Mouse (Mus musculus) forebrain, embryonic 16.5 days (tissue): ENCODE measurements around the gene Myo1a. TPM values are rescaled to one million over a fixed set of nuclear protein-coding genes. Genes with fewer than 3 reads are reported as not detected.
A peak's percentile ranks its signal among the peaks of the same experiment; 100 is the strongest.
"Not testable (repeated sequence)": the region's sequence is repeated elsewhere in the genome, so short reads cannot be mapped to it uniquely, and the experiment has no call there.

ENCODE experiments used
- ATAC-seq: fragments of 200-750 bp; cut with Nextera tagmentation; 2 replicates; pipeline ENCODE4 v1.8.0; 2017; ENCODE audit warnings: mild to moderate bottlenecking, moderate library complexity
- H3K27ac ChIP-seq: fragments of 300-500 bp; sonication (generic); 2 replicates; pipeline ENCODE4 v1.5.1; 2014; ENCODE audit warnings: low read length, control low read depth
- H3K27me3 ChIP-seq: fragments of 300-500 bp; sonication (generic); replicated peaks from 2 replicates; pipeline ENCODE4 v1.6.1; 2014; ENCODE audit warnings: low read length; ENCODE audit not compliant: control insufficient read depth, insufficient read depth
- H3K36me3 ChIP-seq: fragments of 300-500 bp; sonication (generic); 2 replicates; pipeline ENCODE4 v1.6.1; 2014; ENCODE audit not compliant: control insufficient read depth, insufficient read depth
- H3K4me1 ChIP-seq: fragments of 300-500 bp; sonication (generic); replicated peaks from 2 replicates; pipeline ENCODE4 v1.6.1; 2014; ENCODE audit warnings: low read length; ENCODE audit not compliant: control insufficient read depth, insufficient read depth
- H3K4me2 ChIP-seq: fragments of 300-500 bp; sonication (generic); 2 replicates; pipeline ENCODE4 v1.6.1; 2014; ENCODE audit warnings: mild to moderate bottlenecking, low read length, control low read depth
- H3K4me3 ChIP-seq: fragments of 300-500 bp; sonication (generic); replicated peaks from 2 replicates; pipeline ENCODE4 v1.5.1; 2014; ENCODE audit warnings: mild to moderate bottlenecking, low read length, control low read depth
- H3K9ac ChIP-seq: fragments of 300-500 bp; sonication (generic); replicated peaks from 2 replicates; pipeline ENCODE4 v1.6.1; 2014; ENCODE audit warnings: low read depth, low read length, control low read depth
- H3K9me3 ChIP-seq: fragments of 300-500 bp; sonication (generic); 2 replicates; pipeline ENCODE4 v1.6.1; 2016; ENCODE audit warnings: low read length; ENCODE audit not compliant: control insufficient read depth
- WGBS: fragments of 180-500 bp; shearing (Covaris S2); extraction: QIAGEN DNeasy Blood & Tissue Kit; methylation state at CpG from one replicate; pipeline ENCODE4 v1.1.7; 2014; 5-methylcytosine and 5-hydroxymethylcytosine counted together
- polyA plus RNA-seq: library from polyadenylated mRNA; unstranded; fragments of >200 nt; fragmentation: Nextera tagmentation; extraction: Ambion mirVana; gene quantifications from 2 replicates; pipeline ENCODE4 v1.2.1, GENCODE M21; 2015

Gene Myo1a
- polyA plus RNA-seq, 1 experiment from 2014 or later, result 1.1 TPM

GRCm38 (mm10) chr10:127748847-127749612 lies 44.1 kb downstream of the Myo1a start:
- H3K4me2 ChIP-seq, result no peak overlapping the region
- H3K36me3 ChIP-seq, result peaks cover 10% of the 10 kb centered on the region
- H3K27me3 ChIP-seq, result no peaks in the 10 kb centered on the region
- no peak overlapping the region for H3K27ac ChIP-seq
- no peaks in the 10 kb centered on the region for H3K4me1 ChIP-seq
- no peaks in the 10 kb centered on the region for H3K9me3 ChIP-seq
- no peak overlapping the region for H3K4me3 ChIP-seq
- H3K9ac ChIP-seq, result no peak overlapping the region
- 14% methylated on average over 7 of the region's 8 CpGs for WGBS
- no peak for ATAC-seq

- H3K4me1 ChIP-seq, result no peaks in the 10 kb centered on the region
- ATAC-seq, result 0 out of 2 replicates have a peak, but pooled peaks have one; percentile 49
- no peaks in the 10 kb centered on the region for H3K9me3 ChIP-seq
- peaks cover 5% of the 10 kb centered on the region; the same call in 1 of the 2 replicates for H3K36me3 ChIP-seq
- WGBS, result 57% methylated on average over 24 of the region's 24 CpGs
- H3K9ac ChIP-seq, result no peak overlapping the region
- H3K4me3 ChIP-seq, result peak overlapping the region; percentile 23; the same call in 1 of the 2 replicates
- peak overlapping the region; percentile 30 for H3K4me2 ChIP-seq
- H3K27me3 ChIP-seq, result no peaks in the 10 kb centered on the region
- no peak overlapping the region for H3K27ac ChIP-seq
These were observed 45.3 kb downstream of the Myo1a start for GRCm38 (mm10) chr10:127750136-127750777.

- Histone ChIP-seq H3K4me1 (no peaks in the 10 kb centered on the region), H3K4me3 (no peak within 1 kb of the TSS), H3K27me3 (no peaks in the 10 kb centered on the region), H3K27ac (no peak within 1 kb of the TSS), H3K36me3 (0 out of 2 replicates have a peak, but pooled peaks cover 2% of the 10 kb centered on the region), H3K9me3 (no peaks in the 10 kb centered on the region), H3K4me2 (no peak within 1 kb of the TSS), H3K9ac (no peak within 1 kb of the TSS)
- no peak for ATAC-seq
- 74% methylated on average over 8 of the region's 8 CpGs for WGBS
These were observed 46.6 kb downstream of the Myo1a start, which contains the start of gene Gpr182 for GRCm38 (mm10) chr10:127751548-127751947. Gene Gpr182 (minus strand): TSS chr10:127751732.

GRCm38 (mm10) chr10:127754566-127755166 lies 49.7 kb downstream of the Myo1a start:
- no peak for ATAC-seq
- 76% methylated on average over 6 of the region's 6 CpGs for WGBS

GRCm38 (mm10) chr10:127755246-127755645 lies 50.3 kb downstream of the Myo1a start:
- ATAC-seq, result no peak
- Histone ChIP-seq H3K4me3 (no peak overlapping the region), H3K9me3 (no peaks in the 10 kb centered on the region), H3K9ac (no peak overlapping the region), H3K4me2 (no peak overlapping the region), H3K27me3 (no peaks in the 10 kb centered on the region), H3K27ac (no peak overlapping the region), H3K36me3 (no peaks in the 10 kb centered on the region), H3K4me1 (no peaks in the 10 kb centered on the region)
- 66% methylated on average over 3 of the region's 3 CpGs for WGBS

More at GRCm38 (mm10) chr10:127754566-127755166, 49.7 kb downstream of the Myo1a start:
- H3K27me3 ChIP-seq, result no peaks in the 10 kb centered on the region
- no peaks in the 10 kb centered on the region for H3K4me1 ChIP-seq
- no peak overlapping the region for H3K4me2 ChIP-seq
- no peaks in the 10 kb centered on the region for H3K36me3 ChIP-seq
- no peak overlapping the region for H3K4me3 ChIP-seq
- H3K9me3 ChIP-seq, result no peaks in the 10 kb centered on the region
- no peak overlapping the region for H3K27ac ChIP-seq
- H3K9ac ChIP-seq, result no peak overlapping the region

GRCm38 (mm10) chr10:127755770-127756468 lies 50.9 kb downstream of the Myo1a start:
- Histone ChIP-seq H3K4me2 (peak overlapping the region; percentile 29), H3K9me3 (no peaks in the 10 kb centered on the region), H3K4me3 (no peak overlapping the region), H3K27ac (no peak overlapping the region), H3K4me1 (no peaks in the 10 kb centered on the region), H3K9ac (0 out of 2 replicates have a peak overlapping the region, but pooled peaks have one; percentile 6), H3K36me3 (no peaks in the 10 kb centered on the region), H3K27me3 (no peaks in the 10 kb centered on the region)
- no peak for ATAC-seq
- WGBS, result 46% methylated on average over 18 of the region's 18 CpGs

- 74% methylated on average over 9 of the region's 9 CpGs for WGBS
- H3K4me1 ChIP-seq, result no peaks in the 10 kb centered on the region
- H3K9ac ChIP-seq, result no peak within 1 kb of the TSS
- no peak for ATAC-seq
- no peak within 1 kb of the TSS for H3K4me2 ChIP-seq
- H3K27me3 ChIP-seq, result no peaks in the 10 kb centered on the region
- H3K9me3 ChIP-seq, result no peaks in the 10 kb centered on the region
- no peaks in the 10 kb centered on the region for H3K36me3 ChIP-seq
- H3K4me3 ChIP-seq, result no peak within 1 kb of the TSS
- no peak within 1 kb of the TSS for H3K27ac ChIP-seq
These were observed 54.5 kb downstream of the Myo1a start, which contains the start of the genes Rdh1 and Rdh16f1 for GRCm38 (mm10) chr10:127759181-127760110. Gene Rdh1 (plus strand): TSS chr10:127759721. Gene Rdh16f1 (plus strand): TSS chr10:127759787.

GRCm38 (mm10) chr10:127762926-127763325 lies 58.0 kb downstream of the Myo1a start:
- not testable (repeated sequence) for H3K9me3 ChIP-seq, H3K27ac ChIP-seq, ATAC-seq, H3K9ac ChIP-seq, H3K4me3 ChIP-seq, H3K4me1 ChIP-seq, H3K36me3 ChIP-seq, H3K27me3 ChIP-seq, H3K4me2 ChIP-seq
- 90% methylated on average over 10 of the region's 10 CpGs for WGBS
